Mouse (Mus musculus) bone marrow macrophage, adult 2 months (primary cell): ENCODE measurements around the gene Cers1.

Experiments used
- CTCF ChIP-seq: IDR thresholded peaks from 2 replicates; pipeline ENCODE4 v1.5.1; 2012; ENCODE audit warnings: low read depth, mild to moderate bottlenecking, low read length, moderate library complexity
- POLR2A ChIP-seq: IDR thresholded peaks from 2 replicates; pipeline ENCODE4 v1.6.1; 2012; ENCODE audit warnings: mild to moderate bottlenecking, low read depth, low read length, borderline replicate concordance

- TF ChIP-seq POLR2A (no peak), CTCF (no peak)
Measured at GRCm38 (mm10) chr8:70285304-70285703, 30.3 kb upstream of the Cers1 start.
